Mouse (Mus musculus) fat pad, adult 2 months (tissue): Measurements from ENCODE around the gene D030056L22Rik.

Experiments
- DNase-seq: peaks from one replicate; pipeline ENCODE4 v3.0.0-alpha.2; 2011; ENCODE audit warnings: low read depth, low spot score; ENCODE audit errors: extremely low read depth

The D030056L22Rik gene

DNA sequence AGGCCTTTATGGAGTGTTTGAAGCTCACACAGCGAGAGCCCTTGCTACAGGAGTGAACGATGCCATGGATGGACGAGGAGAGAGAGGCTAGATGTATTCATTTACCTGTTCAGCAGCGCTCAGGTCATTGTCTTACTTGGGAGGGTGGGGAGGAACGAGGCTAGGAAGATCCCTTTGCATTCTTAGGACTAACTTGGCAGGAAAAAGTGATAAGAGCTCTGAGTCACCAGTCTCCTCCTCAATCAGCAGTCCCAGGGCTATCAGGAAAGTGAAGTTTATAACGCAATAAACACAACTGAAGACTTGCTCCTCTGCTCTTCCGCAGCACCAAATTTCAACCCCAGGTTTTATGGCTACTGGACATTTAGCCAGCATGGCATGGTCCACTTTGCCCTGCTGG, 17.3 kb downstream of the D030056L22Rik start:
- DNase-seq, result no peak

DNA sequence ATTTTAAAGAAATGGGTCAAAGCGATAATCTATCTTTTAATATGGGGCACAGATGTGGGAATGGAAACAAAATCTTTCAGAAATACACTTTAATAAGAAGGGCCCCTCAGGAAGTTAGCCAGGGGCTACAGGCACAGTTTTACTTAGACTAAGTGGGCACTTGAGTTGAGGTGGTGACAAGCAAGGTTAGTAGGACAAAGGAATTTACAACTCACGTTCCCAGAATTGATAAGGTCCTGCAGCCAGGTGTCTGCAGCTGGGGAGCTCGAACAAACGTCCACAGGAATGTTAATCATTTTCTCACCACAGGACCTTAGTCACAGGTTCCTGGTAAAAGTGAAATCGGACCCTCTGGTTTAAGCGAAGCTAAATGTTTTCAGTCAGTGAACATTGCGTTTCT, 18.1 kb downstream of the D030056L22Rik start:
- DNase-seq, result no peak

DNA sequence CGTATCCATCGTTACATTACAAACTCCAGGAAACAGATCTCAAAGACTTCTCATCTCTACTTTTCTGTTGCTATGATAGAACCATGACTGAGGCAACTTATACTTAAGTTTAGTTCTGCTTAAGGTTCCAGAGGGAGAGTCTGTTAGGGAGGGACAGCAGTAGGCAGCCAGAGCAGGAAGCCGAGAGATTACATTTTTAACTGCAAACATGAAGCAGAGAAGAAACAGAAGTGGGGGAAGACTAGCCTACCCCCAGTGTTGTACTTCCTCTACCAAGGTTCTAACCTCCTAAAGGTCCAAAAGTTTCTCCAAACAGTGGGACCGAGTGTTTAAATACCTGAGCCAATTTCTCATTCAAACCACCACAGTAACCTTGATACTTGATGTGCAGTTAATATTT, 22.9 kb downstream of the D030056L22Rik start:
- no peak for DNase-seq

DNA sequence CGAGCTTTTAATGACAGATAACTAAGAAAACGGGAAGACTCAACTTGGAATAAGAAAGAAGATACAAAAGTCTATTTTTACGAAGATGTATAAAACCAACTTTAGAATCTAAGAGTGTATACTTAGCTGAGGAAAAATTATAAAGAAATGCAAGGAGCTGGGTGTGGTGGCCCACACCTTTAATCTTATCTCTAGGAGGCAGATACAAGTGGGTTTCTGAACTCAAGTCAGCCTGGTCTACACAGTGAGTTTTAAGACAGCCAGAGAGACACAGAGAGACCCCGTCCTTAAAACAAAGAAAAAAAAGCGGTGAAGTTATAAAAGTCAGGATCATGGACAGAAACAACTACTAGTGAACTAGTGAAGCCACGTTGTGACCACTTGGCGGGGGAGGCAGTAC, 26.2 kb downstream of the D030056L22Rik start:
- no peak for DNase-seq

DNA sequence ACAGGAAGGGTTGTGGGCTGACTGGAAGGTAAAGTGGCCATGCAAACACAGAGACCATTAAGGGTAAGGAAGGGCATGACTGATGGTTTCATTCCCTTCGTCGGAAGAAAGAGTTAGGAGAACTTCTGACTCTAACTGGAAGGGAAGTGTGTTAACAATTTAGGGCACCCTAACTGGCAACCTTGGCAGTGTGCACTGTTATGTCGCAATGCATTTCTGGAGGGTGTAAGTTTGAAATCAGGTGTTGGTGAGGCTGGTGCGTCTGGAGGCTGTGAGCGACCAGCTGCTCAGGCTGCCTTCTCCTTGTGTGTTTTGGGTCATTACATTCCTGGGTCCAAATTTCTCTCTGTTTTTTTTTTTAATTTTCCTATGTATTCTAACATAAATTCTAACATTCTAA, 31.0 kb downstream of the D030056L22Rik start:
- no peak for DNase-seq

DNA sequence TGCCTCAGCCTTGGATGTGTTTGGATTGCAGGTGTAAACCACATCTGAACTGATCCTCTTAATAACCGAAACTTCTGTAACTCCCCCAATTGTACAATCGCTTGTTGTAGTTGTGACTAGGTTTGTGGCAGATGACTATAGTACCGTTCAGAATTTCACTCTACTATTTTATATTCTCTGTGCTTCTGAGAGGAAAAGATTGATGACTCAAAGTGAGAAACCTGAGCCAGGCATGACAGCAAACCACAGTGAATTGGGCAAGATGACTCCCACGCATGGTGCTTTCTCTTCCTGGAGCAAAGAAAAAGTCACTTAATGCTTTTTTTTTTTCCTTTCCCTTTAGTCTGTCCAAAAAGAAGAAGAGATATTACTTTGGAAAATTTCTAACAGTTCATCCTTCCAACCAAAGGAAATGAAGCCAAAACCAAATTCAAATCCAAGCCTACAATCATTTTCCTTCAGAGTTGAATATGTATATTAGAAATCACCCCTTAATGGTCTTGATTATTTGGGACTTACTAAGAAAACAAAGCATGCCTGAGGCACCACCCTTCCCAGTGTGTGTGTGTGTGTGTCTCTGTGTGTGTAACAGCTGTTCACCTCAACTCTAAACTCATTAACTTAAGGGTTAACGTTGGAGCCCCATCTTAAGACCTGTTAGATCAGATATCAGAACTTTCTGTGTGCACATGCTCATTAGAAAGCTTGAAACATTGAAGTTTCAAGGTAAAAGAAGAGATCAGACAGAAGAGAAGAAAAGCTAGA, 33.8 kb downstream of the D030056L22Rik start:
- DNase-seq, result peak; percentile 61

DNA sequence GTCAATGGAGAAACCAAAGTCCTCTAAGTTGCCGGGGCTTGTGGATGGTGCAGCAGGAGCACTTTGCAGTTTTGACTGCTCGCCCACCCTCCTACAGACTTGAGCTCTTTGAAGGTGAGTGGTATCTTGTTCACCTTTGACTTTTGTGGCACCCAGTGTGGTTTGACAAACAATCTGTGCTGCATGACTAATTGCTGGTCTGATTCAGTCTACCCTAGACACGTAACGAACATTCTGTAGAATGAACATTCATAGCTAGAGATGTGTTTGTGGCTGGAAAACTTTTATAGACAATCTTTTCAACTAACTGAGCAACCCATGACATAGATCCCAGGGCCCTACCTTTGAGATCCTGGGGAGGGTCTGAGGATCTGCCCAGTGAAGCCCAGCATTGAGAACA, 34.4 kb downstream of the D030056L22Rik start:
- no peak for DNase-seq

DNA sequence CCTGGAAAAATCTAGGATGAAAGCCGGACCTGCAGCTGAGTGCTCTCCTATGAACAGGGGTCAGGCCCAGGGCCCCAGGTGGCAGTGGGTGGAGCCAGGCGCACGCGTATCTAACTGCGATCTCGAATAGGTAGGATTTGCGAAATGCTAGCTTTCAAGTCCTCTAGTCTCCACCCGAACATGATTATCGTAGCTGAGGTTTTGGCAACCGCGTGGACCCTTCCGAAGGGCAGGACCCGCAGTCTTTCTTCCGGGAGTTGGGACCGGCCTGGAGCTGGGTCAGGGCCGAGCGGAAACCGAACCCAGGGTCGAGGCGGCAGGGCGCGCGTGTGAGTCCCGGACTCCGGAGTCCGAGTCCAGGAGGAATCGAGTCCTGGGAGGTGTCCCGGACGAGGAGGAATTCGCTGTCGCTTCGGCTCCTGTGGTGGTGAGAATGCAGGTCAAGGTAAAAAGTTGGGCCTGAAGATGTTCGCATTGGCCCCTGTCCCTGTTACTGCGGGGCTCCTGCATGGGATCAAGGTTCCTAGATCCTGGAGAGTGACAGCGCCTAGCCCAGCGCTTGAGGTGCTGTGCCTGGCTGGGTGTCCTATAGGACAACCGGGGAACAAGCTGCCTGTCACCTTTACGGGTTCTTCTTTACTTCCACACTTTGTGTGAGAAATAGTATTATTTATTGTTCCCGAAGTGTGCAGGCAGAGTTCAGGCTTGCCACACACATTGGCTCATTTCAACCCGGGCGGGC, 36.8 kb downstream of the D030056L22Rik start, which contains the start of gene Trpm6:
Trpm6 (plus strand) TSS at position 386 of the 742 bp plus-strand sequence.
- no peak for DNase-seq

DNA sequence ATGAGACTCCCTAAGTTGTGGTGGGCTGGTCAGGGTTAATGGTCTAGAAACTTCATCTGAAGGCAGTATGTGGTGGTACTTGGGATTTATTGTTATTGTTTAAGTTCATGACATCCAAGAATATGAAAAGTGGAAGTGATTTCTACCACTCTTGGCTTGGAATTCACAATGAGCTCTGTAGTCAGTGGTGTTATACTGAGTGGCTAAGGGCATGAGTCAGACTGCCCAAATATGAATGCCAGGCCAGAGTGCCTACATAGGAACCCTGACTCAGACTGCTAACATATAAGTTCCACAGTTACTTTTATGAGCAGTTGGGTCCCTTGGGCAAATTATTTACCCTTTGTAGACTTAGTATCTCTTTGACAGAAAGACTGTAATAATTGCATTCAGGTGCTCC, 44.2 kb downstream of the D030056L22Rik start:
- DNase-seq, result no peak

DNA sequence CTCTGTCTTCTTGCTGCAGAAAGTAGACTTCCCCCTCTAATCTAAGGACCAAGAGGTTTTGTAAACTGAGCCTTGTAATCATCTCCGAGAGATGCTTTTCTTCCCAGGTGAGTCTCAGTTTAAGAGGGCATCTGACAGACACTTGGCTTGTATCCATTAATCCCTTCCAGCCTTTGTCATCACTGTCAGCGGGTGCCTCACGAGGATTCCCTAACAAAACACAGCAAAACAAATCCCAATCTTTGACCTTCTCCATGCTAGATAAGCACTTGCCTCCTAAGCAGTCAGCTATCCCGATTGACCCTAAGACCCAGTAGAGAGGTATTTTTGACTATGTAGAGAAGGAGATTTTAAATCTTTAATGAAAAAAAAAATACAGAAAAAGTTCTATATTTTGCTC, 44.7 kb downstream of the D030056L22Rik start:
- DNase-seq, result no peak

DNA sequence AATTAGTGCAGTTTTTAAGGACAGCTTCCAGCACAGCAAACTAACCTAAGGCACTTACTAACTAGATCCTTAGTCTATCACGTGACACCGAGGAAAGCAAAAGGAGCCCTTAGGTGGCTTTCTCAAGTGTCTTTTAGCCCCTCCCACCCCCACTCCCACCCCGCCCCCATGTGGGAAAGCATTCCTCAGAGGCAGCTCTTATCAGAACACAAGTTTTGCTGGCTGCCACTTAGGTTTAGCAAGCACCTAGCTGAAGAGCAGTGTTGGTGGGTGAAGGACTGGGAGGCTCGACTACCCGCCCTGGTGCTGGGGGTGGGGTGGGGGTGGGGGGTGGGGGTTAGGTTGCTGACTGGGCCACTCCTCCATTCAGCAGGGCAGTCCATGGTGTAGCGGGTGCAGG, 45.3 kb downstream of the D030056L22Rik start:
- DNase-seq, result no peak

DNA sequence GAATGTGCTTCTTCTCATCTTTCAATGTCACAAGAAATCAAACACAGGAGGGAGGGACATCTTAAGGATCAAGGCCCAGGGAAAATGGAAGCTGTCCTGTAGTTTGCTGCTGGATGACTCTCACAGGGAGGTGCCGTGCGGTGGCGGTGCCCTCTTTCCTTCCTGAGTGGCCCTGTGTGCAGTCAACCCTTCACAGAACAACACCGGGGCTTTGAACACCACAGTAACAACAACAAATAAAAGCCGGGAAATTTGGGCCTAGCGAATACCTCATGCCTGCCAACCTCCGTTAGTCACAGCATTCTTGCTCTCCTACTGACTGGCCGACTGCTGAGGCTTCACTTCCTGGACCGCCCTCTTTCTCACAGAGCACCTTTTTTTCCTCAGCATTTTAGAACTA, 45.9 kb downstream of the D030056L22Rik start:
- DNase-seq, result no peak

DNA sequence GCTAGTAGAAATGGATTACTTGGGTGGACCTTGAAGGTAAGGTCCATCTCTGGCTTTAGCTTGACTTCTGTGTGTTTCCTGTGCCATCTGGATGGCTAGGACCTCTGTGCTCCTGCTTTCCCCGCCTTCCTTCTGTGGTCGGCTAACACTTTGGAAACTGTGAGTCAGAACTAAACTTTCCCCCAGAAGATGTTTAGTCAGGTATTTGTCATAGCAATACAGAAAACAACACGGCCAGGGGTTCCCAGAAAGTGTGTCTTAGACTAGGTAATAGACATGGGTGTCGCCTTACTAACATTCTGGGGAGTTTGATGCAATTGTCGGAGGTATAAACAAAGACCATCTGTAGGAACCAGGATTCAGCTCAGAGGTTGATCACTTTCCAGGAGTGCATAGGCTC, 53.4 kb downstream of the D030056L22Rik start:
- DNase-seq, result no peak
